Mouse (Mus musculus) bone marrow macrophage, adult 2 months (primary cell): ENCODE measurements around the gene Lgi1. TPM values are rescaled to one million over a fixed set of nuclear protein-coding genes. Genes with fewer than 3 reads are reported as not detected.

Experiments used
- H3K27ac ChIP-seq: 2 replicates; pipeline ENCODE4 v1.5.1; 2012; ENCODE audit warnings: low read depth, low read length; ENCODE audit not compliant: insufficient read depth
- H3K4me1 ChIP-seq: 2 replicates; pipeline ENCODE4 v1.6.1; 2012; ENCODE audit warnings: low read length; ENCODE audit not compliant: control insufficient read depth, insufficient read depth
- H3K4me3 ChIP-seq: 2 replicates; pipeline ENCODE4 v1.5.1; 2012; ENCODE audit warnings: mild to moderate bottlenecking, low read length, moderate library complexity; ENCODE audit not compliant: insufficient read depth
- CTCF ChIP-seq: IDR thresholded peaks from 2 replicates; pipeline ENCODE4 v1.5.1; 2012; ENCODE audit warnings: low read depth, mild to moderate bottlenecking, low read length, moderate library complexity
- POLR2A ChIP-seq: IDR thresholded peaks from 2 replicates; pipeline ENCODE4 v1.6.1; 2012; ENCODE audit warnings: mild to moderate bottlenecking, low read depth, low read length, borderline replicate concordance
- polyA plus RNA-seq: library from polyadenylated mRNA; stranded (reverse); fragments of >200 nt; gene quantifications from 2 replicates; pipeline ENCODE4 v1.2.4, GENCODE M21; 2012; ENCODE audit not compliant: missing spikeins, insufficient read depth, insufficient read length

The Lgi1 gene
- polyA plus RNA-seq, 1 experiment, result 3.0 TPM

DNA sequence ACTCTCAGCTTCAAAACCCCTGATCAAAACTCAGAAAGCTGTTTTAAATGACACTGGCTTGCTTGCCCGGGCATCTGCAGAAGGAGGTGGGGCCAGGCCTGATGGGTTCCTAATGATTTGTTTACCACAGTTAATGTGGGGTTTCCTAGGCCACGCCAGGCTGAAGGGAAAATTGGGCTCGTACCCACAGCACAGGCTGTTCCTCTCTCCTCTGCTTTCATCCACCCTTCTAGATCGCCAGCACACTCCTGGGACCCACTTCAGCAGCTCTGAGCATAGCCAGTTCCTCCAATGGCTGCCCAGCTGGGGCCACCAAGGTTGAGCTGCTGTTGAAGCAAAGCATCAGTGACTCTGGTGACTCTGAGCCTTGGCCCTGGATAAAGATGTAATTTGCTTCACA is 4.0 kb upstream of the Lgi1 start:
- H3K27ac ChIP-seq, result no peak overlapping the region
- H3K4me1 ChIP-seq, result no peaks in the 10 kb centered on the region
- TF ChIP-seq CTCF (no peak), POLR2A (no peak)
- no peak overlapping the region for H3K4me3 ChIP-seq

DNA sequence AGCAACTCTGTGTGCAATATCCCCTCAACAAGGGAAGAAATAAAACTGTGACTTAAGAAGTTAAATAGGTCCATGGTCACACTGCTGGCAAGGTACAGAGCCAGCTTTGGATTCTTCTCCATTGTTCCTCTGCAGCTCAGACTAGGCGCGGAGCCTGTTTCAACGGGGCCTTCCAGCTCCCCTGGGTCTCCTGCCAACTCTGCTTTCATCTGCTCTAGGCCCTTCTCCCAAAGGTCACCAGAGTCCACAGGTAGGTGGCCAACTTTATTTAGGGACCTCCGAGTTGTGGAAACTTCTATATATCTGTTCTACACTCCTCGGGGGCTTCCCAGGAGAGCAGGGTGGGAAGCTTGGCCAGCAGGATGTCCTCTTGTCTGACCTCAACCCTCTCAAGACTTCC is 3.0 kb upstream of the Lgi1 start:
- Histone ChIP-seq H3K4me3 (no peak overlapping the region), H3K27ac (no peak overlapping the region), H3K4me1 (no peaks in the 10 kb centered on the region)
- TF ChIP-seq POLR2A, result no peak

DNA sequence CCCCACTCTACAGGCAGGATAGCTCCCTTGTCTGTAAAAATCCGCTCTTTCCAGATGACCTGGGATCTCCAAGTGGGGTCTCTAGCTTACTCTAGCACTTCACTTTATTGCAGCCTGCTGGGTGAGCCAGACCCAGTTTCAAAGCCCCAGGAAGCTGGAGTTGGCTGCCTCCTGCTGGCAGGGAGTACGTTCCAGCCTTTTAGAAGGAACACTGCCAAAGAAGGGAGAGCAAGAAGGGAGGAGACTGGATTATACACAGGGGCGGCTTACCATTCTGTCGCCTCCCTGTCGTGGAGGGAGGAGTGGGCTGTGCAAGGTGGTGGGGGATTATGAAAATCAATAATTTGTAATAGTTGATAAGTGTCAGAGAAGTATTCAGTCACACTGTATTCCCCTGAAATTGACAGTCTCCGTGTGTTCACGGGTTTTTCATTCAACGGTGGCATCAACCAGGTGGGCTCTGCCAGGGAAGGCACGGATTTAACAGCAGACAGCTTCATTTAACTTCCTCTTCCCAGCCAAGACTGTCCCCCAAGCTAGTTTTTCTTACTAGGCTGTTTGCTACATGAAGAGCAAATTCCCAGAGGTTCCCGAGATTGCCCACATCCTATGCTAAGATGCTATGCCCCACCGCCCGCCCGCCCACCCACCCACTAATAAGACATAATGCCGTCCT is 369 bp upstream of the Lgi1 start:
- Histone ChIP-seq H3K4me3 (no peak overlapping the region), H3K27ac (no peak overlapping the region), H3K4me1 (no peaks in the 10 kb centered on the region)
- TF ChIP-seq CTCF (peak; percentile 32; the same call in 1 of the 2 replicates), POLR2A (no peak)

DNA sequence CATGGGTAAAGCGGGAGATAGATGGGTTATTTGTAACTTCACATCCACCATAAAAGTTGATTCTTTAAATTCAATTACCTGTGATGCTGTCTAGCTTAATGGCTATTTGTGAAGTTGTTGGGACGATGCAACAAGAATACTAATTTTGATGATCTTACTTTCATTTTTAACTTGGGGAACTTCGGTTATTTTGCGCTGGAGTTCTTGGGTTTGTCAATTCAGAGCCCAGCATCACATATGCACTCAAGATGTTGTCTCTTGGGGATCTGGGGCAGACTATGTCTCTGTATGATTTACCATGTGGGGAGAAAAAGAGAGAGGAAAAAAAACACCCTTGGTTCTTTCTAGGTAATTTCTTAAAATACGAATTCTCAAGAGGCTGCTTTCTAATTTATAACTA is 1.4 kb downstream of the Lgi1 start:
- H3K4me1 ChIP-seq, result no peaks in the 10 kb centered on the region
- no peak overlapping the region for H3K4me3 ChIP-seq
- H3K27ac ChIP-seq, result no peak overlapping the region
- no peak for TF ChIP-seq POLR2A
- TF ChIP-seq CTCF, result no peak

DNA sequence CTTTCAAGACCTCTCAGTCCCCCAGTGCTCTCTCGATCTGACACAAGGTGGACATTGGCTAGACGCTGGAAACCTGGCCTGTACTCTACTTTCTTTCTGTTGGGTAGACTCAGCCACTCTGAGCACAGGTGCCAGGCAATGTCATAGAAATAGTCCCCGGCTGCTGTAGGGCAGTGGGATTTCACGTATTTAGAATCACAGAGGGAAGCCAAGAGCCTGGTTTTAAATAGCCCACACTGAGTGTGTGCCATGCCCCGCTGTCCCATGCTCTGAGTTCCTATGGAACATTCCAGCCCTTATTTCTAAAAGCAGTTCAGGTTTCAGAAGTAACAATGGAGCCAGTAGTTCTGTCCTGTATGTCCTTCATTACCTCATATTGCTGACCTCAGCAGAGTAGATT is 3.1 kb downstream of the Lgi1 start:
- H3K27ac ChIP-seq, result no peak overlapping the region
- no peak overlapping the region for H3K4me3 ChIP-seq
- TF ChIP-seq POLR2A, result no peak
- no peak for TF ChIP-seq CTCF
- H3K4me1 ChIP-seq, result no peaks in the 10 kb centered on the region

DNA sequence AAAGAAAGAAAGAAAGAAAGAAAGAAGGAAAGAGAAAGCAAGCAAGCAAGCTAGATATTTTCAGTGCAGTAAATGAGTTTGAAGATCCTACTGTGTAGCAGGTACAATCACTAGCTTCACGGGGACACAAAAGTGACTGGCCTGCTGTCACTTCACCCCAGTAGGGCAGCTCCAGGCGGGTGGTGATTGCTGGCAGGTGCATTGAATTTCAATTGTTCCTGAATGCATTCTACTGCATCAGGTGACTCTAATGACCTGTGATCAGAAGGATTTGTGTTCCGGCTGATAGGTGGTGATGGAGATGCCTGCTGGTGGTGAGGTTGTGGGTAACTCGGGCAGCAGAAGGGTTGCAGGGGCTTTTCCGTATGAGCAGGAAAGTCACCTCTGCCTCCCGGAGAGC is 6.7 kb downstream of the Lgi1 start:
- Histone ChIP-seq H3K4me1 (no peaks in the 10 kb centered on the region), H3K4me3 (no peak overlapping the region), H3K27ac (no peak overlapping the region)
- TF ChIP-seq CTCF (no peak), POLR2A (no peak)

DNA sequence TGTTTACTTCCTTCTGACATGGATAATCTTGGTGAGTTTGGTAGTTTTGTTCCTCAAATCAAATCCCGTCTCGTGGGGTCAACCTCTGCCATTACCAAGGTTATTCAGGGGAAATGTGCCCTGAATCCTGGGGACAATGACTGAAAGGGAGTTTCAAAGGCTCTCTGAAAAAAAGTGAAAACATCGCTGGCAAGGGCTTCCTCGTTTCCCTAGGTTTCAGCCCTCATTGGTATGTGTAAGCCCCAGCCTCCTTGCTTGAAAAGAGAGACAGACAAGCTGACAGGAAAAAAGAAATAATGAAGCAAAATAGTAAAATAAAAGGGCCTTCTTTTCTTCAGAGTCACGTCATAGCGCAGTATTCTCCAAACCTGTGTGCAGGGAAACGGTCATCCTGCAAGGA is 9.5 kb downstream of the Lgi1 start:
- TF ChIP-seq POLR2A, result no peak
- no peak for TF ChIP-seq CTCF
- H3K27ac ChIP-seq, result no peak overlapping the region
- H3K4me1 ChIP-seq, result no peaks in the 10 kb centered on the region
- no peak overlapping the region for H3K4me3 ChIP-seq

DNA sequence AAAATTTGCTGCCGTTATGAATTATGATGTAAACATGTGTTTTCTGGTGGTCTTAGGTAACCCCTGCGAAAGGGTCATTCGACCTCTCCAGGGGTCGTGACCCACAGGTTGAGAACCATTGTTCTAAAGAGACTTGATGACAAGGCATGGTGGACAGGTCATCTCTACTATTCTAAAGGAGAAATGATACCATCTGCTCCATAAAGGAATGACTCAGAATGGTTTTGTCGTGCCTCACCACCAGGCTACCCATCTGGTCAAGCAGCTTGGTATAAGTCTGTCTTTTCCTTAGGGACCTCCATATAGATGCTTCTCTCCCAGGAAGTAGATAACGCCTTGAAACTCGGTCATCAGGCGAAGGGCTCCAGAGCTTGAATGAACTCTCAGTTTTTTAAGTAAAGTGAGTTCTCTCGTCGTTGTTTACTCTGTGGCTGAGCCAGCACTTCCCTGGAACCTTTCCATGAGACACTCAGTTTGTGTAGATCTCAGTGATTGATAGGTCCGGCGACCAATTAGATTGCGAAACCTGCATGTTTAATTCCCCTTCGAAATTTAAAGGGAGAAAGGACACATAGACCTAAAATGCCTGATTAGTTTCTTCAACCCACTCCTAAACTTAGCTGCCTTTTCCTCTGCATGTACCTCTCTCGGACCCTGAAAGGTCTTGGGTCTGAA is 10.5 kb downstream of the Lgi1 start:
- no peak for TF ChIP-seq CTCF
- no peak for TF ChIP-seq POLR2A
- Histone ChIP-seq H3K4me3 (no peak overlapping the region), H3K4me1 (no peaks in the 10 kb centered on the region), H3K27ac (no peak overlapping the region)

DNA sequence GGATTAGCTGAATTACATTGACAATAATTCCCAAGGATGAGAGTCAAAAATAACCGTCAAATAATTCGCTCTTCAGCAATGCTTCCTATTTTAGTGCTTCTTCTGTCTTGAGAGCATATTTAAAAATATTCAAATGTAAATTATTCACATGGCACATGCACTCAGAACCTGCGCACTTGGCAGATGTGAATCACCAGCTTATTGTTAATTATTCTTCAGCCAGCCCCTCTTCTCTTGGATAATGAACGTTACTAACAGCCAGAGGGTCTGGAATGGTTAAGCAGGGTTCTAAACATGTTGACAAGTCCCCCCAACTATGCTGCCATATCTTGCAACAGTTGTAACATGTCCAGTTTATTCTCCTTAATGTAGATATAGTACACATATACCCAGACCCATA is 11.9 kb downstream of the Lgi1 start:
- no peak overlapping the region for H3K4me3 ChIP-seq
- H3K27ac ChIP-seq, result no peak overlapping the region
- H3K4me1 ChIP-seq, result no peaks in the 10 kb centered on the region
- no peak for TF ChIP-seq POLR2A
- TF ChIP-seq CTCF, result no peak

DNA sequence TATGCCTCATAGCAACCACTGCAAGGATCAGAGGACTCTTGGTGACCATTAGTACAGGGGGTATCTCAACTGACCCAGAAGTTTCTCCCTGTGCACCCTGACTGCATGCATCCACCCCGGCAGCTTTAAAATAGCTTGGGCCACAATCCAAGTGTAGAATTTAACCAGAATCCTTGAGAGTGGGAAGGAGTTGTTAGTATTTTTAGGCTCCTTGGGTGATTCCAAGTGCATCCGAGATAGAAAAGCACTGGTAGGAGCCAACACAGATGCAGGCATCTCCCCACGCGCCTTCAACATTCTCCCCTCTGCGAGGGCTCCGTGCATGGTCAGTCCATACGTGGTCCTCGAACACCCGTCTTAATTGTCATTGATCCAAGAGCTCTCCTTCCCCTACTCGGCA is 15.9 kb downstream of the Lgi1 start:
- TF ChIP-seq POLR2A, result no peak
- TF ChIP-seq CTCF, result no peak

DNA sequence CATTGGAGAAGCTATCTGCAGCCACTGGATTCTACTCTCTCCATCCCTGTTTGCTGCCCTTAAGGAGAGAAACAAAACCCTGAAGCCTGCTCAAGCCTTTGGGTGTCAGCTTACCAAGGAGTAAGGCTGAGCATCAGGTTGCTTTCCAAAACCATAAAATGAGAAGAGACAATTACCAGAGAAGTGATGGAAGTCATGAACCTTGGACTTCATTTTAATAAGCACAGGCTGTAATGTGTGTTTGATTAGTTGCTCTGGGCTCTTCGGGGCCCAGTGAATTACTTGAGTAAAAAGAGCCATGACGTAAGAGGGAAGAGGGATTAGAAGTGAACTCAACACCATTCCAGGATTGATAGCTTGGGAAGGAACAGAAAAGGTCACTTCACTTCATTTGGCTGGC is 18.1 kb downstream of the Lgi1 start:
- H3K27ac ChIP-seq, result no peak overlapping the region
- no peaks in the 10 kb centered on the region for H3K4me1 ChIP-seq
- no peak overlapping the region for H3K4me3 ChIP-seq
- no peak for TF ChIP-seq CTCF
- no peak for TF ChIP-seq POLR2A

More for the DNA sequence above, 15.9 kb downstream of the Lgi1 start:
- Histone ChIP-seq H3K4me1 (no peaks in the 10 kb centered on the region), H3K27ac (no peak overlapping the region), H3K4me3 (no peak overlapping the region)
